Mouse (Mus musculus) large intestine, adult 2 months (tissue): ENCODE measurements around the gene Limk2. TPM values are rescaled to one million over a fixed set of nuclear protein-coding genes. Genes with fewer than 3 reads are reported as not detected.

Experiments used
- DNase-seq: peaks from one replicate; pipeline ENCODE4 v3.0.0-alpha.2; 2012; ENCODE audit warnings: low read depth, low spot score
- WGBS: fragments of 180-500 bp; shearing (Covaris S2); methylation state at CpG from one replicate; pipeline ENCODE4 v1.1.7; 2018; 5-methylcytosine and 5-hydroxymethylcytosine counted together
- polyA plus RNA-seq: library from polyadenylated mRNA; depleted of rRNA; stranded (reverse); fragments of >200 nt; gene quantifications from 2 replicates; pipeline ENCODE4 v1.2.3, GENCODE M21; 2012; rRNA removed

Gene Limk2
- polyA plus RNA-seq, 1 experiment, result 88.4 TPM

- DNase-seq, result no peak
- 70% methylated on average over 10 of the region's 10 CpGs for WGBS
These were observed 98.0 kb downstream of the Limk2 start for GRCm38 (mm10) chr11:3310789-3311585.

GRCm38 (mm10) chr11:3309884-3310283, 99.1 kb downstream of the Limk2 start:
- 86% methylated on average over 4 of the region's 4 CpGs for WGBS
- no peak for DNase-seq

GRCm38 (mm10) chr11:3307875-3308274, 101.1 kb downstream of the Limk2 start:
- 95% methylated on average over 3 of the region's 3 CpGs for WGBS

GRCm38 (mm10) chr11:3305821-3306220, 103.2 kb downstream of the Limk2 start:
- 84% methylated on average over 4 of the region's 4 CpGs for WGBS
- no peak for DNase-seq

More at GRCm38 (mm10) chr11:3307875-3308274, 101.1 kb downstream of the Limk2 start:
- DNase-seq, result no peak

GRCm38 (mm10) chr11:3302792-3303191, 106.2 kb downstream of the Limk2 start:
- WGBS, result 49% methylated on average over 4 of the region's 4 CpGs
- no peak for DNase-seq

- DNase-seq, result no peak
- WGBS, result 69% methylated on average over 4 of the region's 4 CpGs
These were observed 106.6 kb downstream of the Limk2 start for GRCm38 (mm10) chr11:3302385-3302784.

- no peak for DNase-seq
- 91% methylated on average over 5 of the region's 5 CpGs for WGBS
These were observed 107.9 kb downstream of the Limk2 start for GRCm38 (mm10) chr11:3301075-3301474.

- no peak for DNase-seq
- 90% methylated on average over 14 of the region's 14 CpGs for WGBS
These were observed 110.2 kb downstream of the Limk2 start for GRCm38 (mm10) chr11:3298813-3299185.

- no peak for DNase-seq
- WGBS, result 89% methylated on average over 10 of the region's 10 CpGs
These were observed 110.8 kb downstream of the Limk2 start for GRCm38 (mm10) chr11:3297871-3298812.

GRCm38 (mm10) chr11:3296056-3296455, 112.9 kb downstream of the Limk2 start:
- 55% methylated on average over 5 of the region's 5 CpGs for WGBS
- no peak for DNase-seq

- WGBS, result 96% methylated on average over 2 of the region's 2 CpGs
These were observed 114.3 kb downstream of the Limk2 start for GRCm38 (mm10) chr11:3294641-3295040.

More at GRCm38 (mm10) chr11:3294641-3295040, 114.3 kb downstream of the Limk2 start:
- no peak for DNase-seq

Other genes with a start within 250 kb of the Limk2 start
- gene Sfi1, start 215.7 kb downstream of the Limk2 start, polyA plus RNA-seq, result 14.1 and 20.9 TPM in 2 replicates
- gene Eif4enif1, start 206.8 kb downstream of the Limk2 start, polyA plus RNA-seq, result 43.1 and 47.5 TPM in 2 replicates
- 19.8 and 20.2 TPM in 2 replicates for gene Drg1, start 142.8 kb downstream of the Limk2 start, polyA plus RNA-seq
- gene Patz1, start 120.3 kb downstream of the Limk2 start, polyA plus RNA-seq, result 11.0 and 13.6 TPM in 2 replicates
- 5.2 and 6.7 TPM in 2 replicates for gene Pik3ip1, start 78.8 kb downstream of the Limk2 start, polyA plus RNA-seq
- 34.3 and 34.4 TPM in 2 replicates for gene Rnf185, start 43.2 kb upstream of the Limk2 start, polyA plus RNA-seq
- 0.87 and 1.2 TPM in 2 replicates for gene Pla2g3, start 79.1 kb upstream of the Limk2 start, polyA plus RNA-seq
- 28.4 and 33.6 TPM in 2 replicates for gene Inpp5j, start 95.6 kb upstream of the Limk2 start, polyA plus RNA-seq
- gene Selenom, start 105.5 kb upstream of the Limk2 start, polyA plus RNA-seq, result 182 and 262 TPM in 2 replicates
- 46.6 and 57.6 TPM in 2 replicates for gene Smtn, start 131.4 kb upstream of the Limk2 start, polyA plus RNA-seq
- 6.9 and 7.9 TPM in 2 replicates for gene Morc2a, start 240.0 kb upstream of the Limk2 start, polyA plus RNA-seq